Mouse (Mus musculus) midbrain, postnatal 0 days (tissue): ENCODE measurements around the gene Ltb. TPM values are rescaled to one million over a fixed set of nuclear protein-coding genes. Genes with fewer than 3 reads are reported as not detected.
A peak's percentile ranks its signal among the peaks of the same experiment; 100 is the strongest.

Source experiments
- ATAC-seq: fragments of 200-750 bp; cut with Nextera tagmentation; 2 replicates; pipeline ENCODE4 v1.8.0; 2017; ENCODE audit warnings: moderate number of reproducible peaks, mild to moderate bottlenecking, moderate TSS enrichment, moderate library complexity; ENCODE audit not compliant: low FRiP score
- DNase-seq: peaks from one replicate; pipeline ENCODE4 v3.0.0-alpha.2; 2015; ENCODE audit warnings: low spot score
- H3K27ac ChIP-seq: fragments of 300-500 bp; sonication (generic); 2 replicates; pipeline ENCODE4 v1.5.1; 2014; ENCODE audit warnings: low read depth, mild to moderate bottlenecking, low read length, mixed read lengths
- H3K27me3 ChIP-seq: fragments of 300-500 bp; sonication (generic); 2 replicates; pipeline ENCODE4 v1.6.1; 2014; ENCODE audit warnings: low read length, control low read depth, mixed read lengths; ENCODE audit not compliant: insufficient read depth
- H3K36me3 ChIP-seq: fragments of 300-500 bp; sonication (generic); 2 replicates; pipeline ENCODE4 v1.6.1; 2014; ENCODE audit warnings: low read length, control low read depth, mixed read lengths; ENCODE audit not compliant: insufficient read depth
- H3K4me1 ChIP-seq: fragments of 300-500 bp; sonication (generic); 2 replicates; pipeline ENCODE4 v1.6.1; 2014; ENCODE audit warnings: mild to moderate bottlenecking, control low read depth, antibody characterized with exemption, low read length, mixed read lengths; ENCODE audit not compliant: insufficient read depth
- H3K4me2 ChIP-seq: fragments of 300-500 bp; sonication (generic); 2 replicates; pipeline ENCODE4 v1.6.1; 2014; ENCODE audit warnings: low read depth, mild to moderate bottlenecking, low read length, mixed read lengths; ENCODE audit not compliant: poor library complexity, severe bottlenecking
- H3K4me3 ChIP-seq: fragments of 300-500 bp; sonication (generic); 2 replicates; pipeline ENCODE4 v1.5.1; 2014; ENCODE audit warnings: low read depth, mild to moderate bottlenecking, low read length, moderate library complexity
- H3K9ac ChIP-seq: fragments of 300-500 bp; sonication (generic); replicated peaks from 2 replicates; pipeline ENCODE4 v1.6.1; 2014; ENCODE audit warnings: mild to moderate bottlenecking, low read length, moderate library complexity, mixed read lengths; ENCODE audit not compliant: poor library complexity, severe bottlenecking
- H3K9me3 ChIP-seq: fragments of 300-500 bp; sonication (generic); 2 replicates; pipeline ENCODE4 v1.6.1; 2016; ENCODE audit warnings: low read length, control low read depth
- CTCF ChIP-seq: IDR thresholded peaks from 2 replicates; pipeline ENCODE4 v1.5.1; 2016; ENCODE audit warnings: antibody characterized with exemption, mild to moderate bottlenecking
- WGBS: fragments of 180-500 bp; shearing (Covaris S2); extraction: QIAGEN DNeasy Blood & Tissue Kit; methylation state at CpG from one replicate; pipeline ENCODE4 v1.1.7; 2014; 5-methylcytosine and 5-hydroxymethylcytosine counted together
- polyA plus RNA-seq: library from polyadenylated mRNA; unstranded; fragments of >200 nt; fragmentation: Nextera tagmentation; extraction: Ambion mirVana; gene quantifications from 2 replicates; pipeline ENCODE4 v1.2.1, GENCODE M21; 2015
- total RNA-seq: library from RNA; depleted of rRNA; stranded (reverse); fragments of >200 nt; gene quantifications from 2 replicates; pipeline ENCODE4 v1.2.3, GENCODE M21; 2014

The Ltb gene
- total and polyA plus RNA-seq, 2 experiments from 2014 or later = 1.0 to 1.4 TPM

DNA sequence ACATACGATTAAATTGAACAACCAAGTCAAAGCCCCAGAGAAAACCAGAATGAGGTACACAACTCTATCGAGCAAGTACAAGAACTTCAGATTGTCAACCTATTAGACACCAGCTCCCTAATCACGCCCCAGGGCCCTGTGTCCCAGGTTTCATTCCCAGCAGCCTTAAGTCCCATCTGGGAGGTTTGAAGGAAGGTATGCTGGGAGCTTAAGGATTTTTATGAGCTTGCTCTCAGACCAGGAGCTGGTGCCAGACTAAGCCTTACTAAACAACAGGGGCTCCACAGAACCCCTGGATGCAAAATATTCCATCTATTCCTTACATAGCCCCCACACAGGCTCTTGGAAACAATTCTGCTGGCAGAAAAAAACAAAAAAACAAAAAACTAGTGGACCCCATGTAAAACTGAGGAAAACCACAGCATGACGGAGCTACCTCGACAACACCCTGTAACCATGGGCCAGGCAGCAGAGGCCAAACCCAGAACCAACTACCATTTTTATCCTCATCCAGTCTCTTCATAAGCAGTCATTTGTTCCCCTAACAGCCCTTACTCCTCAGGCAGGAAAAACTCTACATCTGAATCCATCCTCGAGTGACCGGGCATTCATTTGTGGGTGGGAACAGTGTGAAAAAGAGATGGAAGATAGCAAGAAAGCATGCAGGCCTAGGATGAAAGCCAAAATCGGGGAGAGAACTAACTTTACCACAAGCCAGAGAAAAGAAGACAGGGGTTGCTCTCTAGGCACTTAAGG, 30.7 kb upstream of the Ltb start:
- H3K4me2 ChIP-seq = peak overlapping the region; percentile 85
- peaks cover 38% of the 10 kb centered on the region for H3K36me3 ChIP-seq
- ATAC-seq (no peak), DNase-seq (no peak)
- H3K4me1 ChIP-seq = peaks cover 11% of the 10 kb centered on the region; the same call in 1 of the 2 replicates
- H3K9me3 ChIP-seq = no peaks in the 10 kb centered on the region
- peak overlapping the region; percentile 87 for H3K4me3 ChIP-seq
- H3K9ac ChIP-seq = peak overlapping the region; percentile 98
- 5% methylated on average over 8 of the region's 8 CpGs for WGBS
- no peaks in the 10 kb centered on the region for H3K27me3 ChIP-seq
- no peak for TF ChIP-seq CTCF
- H3K27ac ChIP-seq = peak overlapping the region; percentile 96

DNA sequence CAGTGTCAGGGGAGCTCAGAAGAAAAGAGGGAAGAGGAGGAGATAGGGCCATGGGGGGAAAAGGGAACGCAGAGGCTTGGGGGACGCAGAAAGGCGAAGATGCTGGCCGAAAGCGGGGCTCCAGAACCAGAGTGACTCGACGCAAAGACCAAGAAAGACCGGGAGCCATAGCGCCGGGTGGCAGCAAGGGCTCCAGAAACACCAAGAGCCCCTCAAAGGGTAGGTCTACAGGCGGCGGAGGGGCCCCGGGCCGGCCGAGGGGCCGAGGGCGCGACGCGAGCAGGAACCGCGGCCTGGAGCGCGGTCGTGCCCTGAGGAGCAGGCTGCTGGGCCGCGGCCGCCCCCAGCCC, 30.0 kb upstream of the Ltb start:
- peak overlapping the region; percentile 98 for H3K9ac ChIP-seq
- H3K27ac ChIP-seq = peak overlapping the region; percentile 96
- DNase-seq (no peak), ATAC-seq (no peak)
- H3K36me3 ChIP-seq = peaks cover 31% of the 10 kb centered on the region
- no peaks in the 10 kb centered on the region for H3K9me3 ChIP-seq
- peaks cover 11% of the 10 kb centered on the region; the same call in 1 of the 2 replicates for H3K4me1 ChIP-seq
- H3K4me2 ChIP-seq = peak overlapping the region; percentile 85
- H3K27me3 ChIP-seq = no peaks in the 10 kb centered on the region
- H3K4me3 ChIP-seq = peak overlapping the region; percentile 87
- WGBS = under 1% methylated on average over 16 of the region's 28 CpGs
- TF ChIP-seq CTCF = no peak

DNA sequence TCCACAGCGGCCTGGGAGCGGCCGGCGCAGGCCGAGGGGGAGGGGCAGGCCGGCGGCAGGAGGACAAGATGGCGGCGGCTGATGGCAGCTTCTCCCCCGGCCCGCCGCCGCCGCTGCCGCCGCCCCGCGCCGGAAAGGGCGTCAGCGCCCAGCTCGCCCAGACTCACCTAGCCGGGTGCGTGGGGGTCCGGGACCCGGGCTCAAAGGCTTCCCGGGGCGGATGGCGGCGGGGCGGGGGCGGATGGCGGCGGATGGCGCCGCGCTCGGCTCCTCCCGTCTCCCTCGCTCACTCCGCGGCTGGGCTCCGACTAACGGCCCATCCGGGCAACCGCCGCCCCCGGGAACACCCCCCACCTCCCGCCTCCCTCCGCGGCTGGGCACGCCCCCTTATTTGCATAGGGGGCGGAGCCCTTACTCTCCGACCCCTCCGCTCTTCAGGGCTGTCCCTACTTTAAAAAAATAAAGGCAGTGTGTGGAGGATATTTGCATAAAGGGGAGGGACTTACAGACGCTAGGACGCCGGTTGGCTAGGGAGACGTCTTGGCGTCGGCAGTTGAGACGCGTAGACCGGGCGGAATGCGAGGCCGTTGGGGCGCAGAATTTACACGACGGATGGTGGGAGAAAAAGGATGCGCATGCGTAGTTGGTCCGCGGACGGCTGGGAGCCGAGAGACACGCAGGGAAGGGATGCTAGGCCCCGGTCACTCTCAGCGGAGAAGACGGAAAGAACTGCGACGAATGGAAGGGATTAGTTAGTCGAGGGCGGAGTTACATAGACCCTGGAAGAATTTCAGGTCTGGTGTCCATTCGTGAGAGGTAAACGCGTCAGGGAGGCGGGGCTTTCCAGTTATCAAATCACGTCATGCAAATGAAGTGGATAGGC, 29.4 kb upstream of the Ltb start, which contains the start of gene Prrc2a:
Gene Prrc2a (minus strand): TSS at position 330 of the 883 bp plus-strand sequence.
- H3K27ac ChIP-seq = peak within 1 kb of the TSS; percentile 96

DNA sequence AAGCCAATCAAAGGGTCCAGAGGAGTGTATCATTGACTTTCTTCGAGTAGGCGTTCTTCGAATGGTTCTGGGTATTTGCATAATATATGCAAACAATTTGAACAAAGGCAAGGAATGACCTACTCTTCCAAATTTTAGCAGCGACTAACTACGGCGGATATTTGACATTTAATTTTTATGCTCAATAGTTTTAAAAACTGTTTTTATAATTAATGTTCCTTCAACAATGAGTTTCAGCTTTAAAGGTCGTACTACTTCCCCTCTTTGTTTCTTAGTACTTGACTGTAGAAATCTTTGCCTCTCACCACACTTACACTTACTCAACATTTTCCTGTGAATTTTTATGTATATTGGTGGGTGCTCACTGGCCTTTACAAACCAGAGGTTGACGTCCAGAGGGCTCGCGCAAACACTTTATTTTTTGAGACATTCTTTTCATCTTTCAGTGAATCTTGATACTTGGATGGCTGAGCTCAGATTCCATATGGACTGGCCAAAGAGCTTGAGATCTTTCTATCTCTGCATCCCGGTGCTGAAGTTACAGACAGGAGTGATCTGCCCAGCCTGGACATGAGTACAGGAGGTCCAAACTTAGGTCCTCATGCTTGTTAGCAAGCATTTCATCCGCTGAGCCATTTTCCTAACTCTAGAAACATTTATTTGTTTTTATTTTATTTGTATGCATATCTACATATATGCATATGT, 28.6 kb upstream of the Ltb start:
- H3K9me3 ChIP-seq = no peaks in the 10 kb centered on the region
- H3K27me3 ChIP-seq = no peaks in the 10 kb centered on the region
- H3K4me1 ChIP-seq = peaks cover 11% of the 10 kb centered on the region; the same call in 1 of the 2 replicates
- peak overlapping the region; percentile 57 for H3K4me2 ChIP-seq
- H3K4me3 ChIP-seq = peak overlapping the region; percentile 87
- H3K27ac ChIP-seq = peak overlapping the region; percentile 96
- ATAC-seq (no peak), DNase-seq (no peak)
- TF ChIP-seq CTCF = no peak
- peak overlapping the region; percentile 44 for H3K9ac ChIP-seq
- 19% methylated on average over 12 of the region's 12 CpGs for WGBS
- H3K36me3 ChIP-seq = peaks cover 17% of the 10 kb centered on the region

More for the DNA sequence above, 29.4 kb upstream of the Ltb start, which contains the start of gene Prrc2a:
- under 1% methylated on average over 52 of the region's 89 CpGs for WGBS
- DNase-seq = peak; percentile 100
- H3K9me3 ChIP-seq = no peaks in the 10 kb centered on the region
- H3K4me1 ChIP-seq = peaks cover 11% of the 10 kb centered on the region; the same call in 1 of the 2 replicates
- H3K4me3 ChIP-seq = peak within 1 kb of the TSS; percentile 87
- ATAC-seq = peak; percentile 96
- TF ChIP-seq CTCF = peak; percentile 10; the same call in 1 of the 2 replicates
- peaks cover 25% of the 10 kb centered on the region for H3K36me3 ChIP-seq
- H3K27me3 ChIP-seq = no peaks in the 10 kb centered on the region
- peak within 1 kb of the TSS; percentile 85 for H3K4me2 ChIP-seq
- peak within 1 kb of the TSS; percentile 98 for H3K9ac ChIP-seq

DNA sequence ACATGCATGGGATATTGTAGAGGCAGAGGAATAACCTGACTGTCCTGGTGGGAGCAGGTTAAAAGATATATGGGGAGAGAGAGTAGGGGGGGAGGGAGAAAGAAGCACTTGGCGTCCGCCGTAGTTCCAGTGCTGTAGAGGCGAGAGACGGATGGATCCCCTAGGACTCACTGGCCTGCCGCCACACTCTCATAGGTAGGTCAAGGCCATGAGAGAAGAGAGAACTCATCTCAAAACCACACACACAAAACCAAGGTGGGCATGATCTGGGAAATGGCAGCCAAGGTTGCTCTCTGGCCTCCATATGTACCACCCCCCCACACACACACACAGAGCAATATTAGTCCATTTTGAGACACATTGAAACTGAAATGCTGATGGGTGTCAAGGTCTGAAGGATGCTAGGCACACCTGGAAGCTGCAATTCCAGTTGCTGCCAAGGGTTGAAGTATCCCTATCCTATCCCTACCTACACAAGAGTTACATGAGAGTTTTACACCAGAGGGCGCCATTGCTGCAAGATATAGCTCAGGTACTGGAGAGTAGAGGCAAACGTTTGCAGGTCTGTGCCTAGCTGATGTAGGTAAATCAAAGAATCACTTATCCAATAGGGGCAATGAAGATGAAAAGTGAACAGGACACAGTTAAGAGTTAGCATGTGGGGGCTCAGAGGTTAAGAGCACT, 27.7 kb upstream of the Ltb start:
- H3K27me3 ChIP-seq = no peaks in the 10 kb centered on the region
- H3K27ac ChIP-seq = peak overlapping the region; percentile 96
- peak; percentile 91 for DNase-seq
- peak overlapping the region; percentile 57 for H3K4me2 ChIP-seq
- peak; percentile 90 for TF ChIP-seq CTCF
- H3K4me3 ChIP-seq = no peak overlapping the region
- ATAC-seq = no peak
- no peak overlapping the region for H3K9ac ChIP-seq
- WGBS = 68% methylated on average over 8 of the region's 8 CpGs
- H3K36me3 ChIP-seq = peaks cover 8% of the 10 kb centered on the region
- H3K9me3 ChIP-seq = no peaks in the 10 kb centered on the region
- peaks cover 11% of the 10 kb centered on the region; the same call in 1 of the 2 replicates for H3K4me1 ChIP-seq
